Mouse (Mus musculus) CH12.LX (cell line): ENCODE measurements around the gene Gna14. TPM values are rescaled to one million over a fixed set of nuclear protein-coding genes. Genes with fewer than 3 reads are reported as not detected.

Experiments
- DNase-seq: peaks from one replicate; pipeline ENCODE4 v3.0.0-alpha.2; 2013; ENCODE audit errors: extremely low read depth
- H3K27ac ChIP-seq: 2 replicates; pipeline ENCODE4 v1.5.1; 2012; ENCODE audit warnings: low read depth, mild to moderate bottlenecking, control low read depth, moderate library complexity; ENCODE audit not compliant: insufficient read depth
- H3K27me3 ChIP-seq: replicated peaks from 2 replicates; pipeline ENCODE3; 2012; ENCODE audit warnings: inconsistent platforms
- H3K36me3 ChIP-seq, 2 experiments: replicated peaks in 1 of 2; 2 replicates each; pipeline versions ENCODE3 to v1.6.1; 2012; ENCODE audit warnings: inconsistent platforms in 1 of 2, low read length in 1 of 2, mild to moderate bottlenecking in 1 of 2, mixed read lengths in 1 of 2, moderate library complexity in 1 of 2; ENCODE audit not compliant: control insufficient read depth in 1 of 2, insufficient read depth in 1 of 2
- H3K4me1 ChIP-seq, 2 experiments: 2 replicates each; pipeline ENCODE4 v1.6.1; 2012; ENCODE audit warnings: inconsistent platforms in 1 of 2, moderate library complexity in 1 of 2; ENCODE audit not compliant: insufficient read depth in 2 of 2, control insufficient read depth in 1 of 2
- H3K4me2 ChIP-seq: 2 replicates; pipeline ENCODE4 v1.6.1; 2012; ENCODE audit warnings: low read depth, mild to moderate bottlenecking, control low read depth; ENCODE audit not compliant: poor library complexity, insufficient read depth, severe bottlenecking
- H3K4me3 ChIP-seq, 3 experiments: fragments of 150-350 bp in 1 of 3; sonication (generic) in 1 of 3; replicated peaks in 1 of 3; 2 replicates each; pipeline versions ENCODE3 to v1.5.1; 2011 to 2012; ENCODE audit warnings: low read depth in 2 of 3, low read length in 2 of 3, mild to moderate bottlenecking in 2 of 3, moderate library complexity in 2 of 3, control low read depth in 1 of 3, improper control_type of control experiment in 1 of 3, inconsistent platforms in 1 of 3, mixed read lengths in 1 of 3; ENCODE audit not compliant: poor library complexity in 1 of 3
- H3K79me2 ChIP-seq: replicated peaks from 2 replicates; pipeline ENCODE4 v1.6.1; 2012; ENCODE audit warnings: mild to moderate bottlenecking, moderate library complexity; ENCODE audit not compliant: control insufficient read depth, poor library complexity, insufficient read depth, severe bottlenecking; ENCODE audit errors: extremely low read depth
- H3K9ac ChIP-seq: 2 replicates; pipeline ENCODE4 v1.6.1; 2012; ENCODE audit warnings: low read depth, mild to moderate bottlenecking, control low read depth, moderate library complexity; ENCODE audit not compliant: insufficient read depth
- H3K9me3 ChIP-seq: replicated peaks from 2 replicates; pipeline ENCODE3; 2012; ENCODE audit warnings: low read length, inconsistent platforms, mixed read lengths
- BHLHE40 ChIP-seq: IDR thresholded peaks from 2 replicates; pipeline ENCODE4 v1.6.1; 2011; ENCODE audit warnings: mild to moderate bottlenecking, low read depth, low read length, improper control_type of control experiment
- CHD1 ChIP-seq: IDR thresholded peaks from 2 replicates; pipeline ENCODE4 v1.6.1; 2012; ENCODE audit warnings: low read depth, low read length, improper control_type of control experiment, inconsistent platforms
- CHD2 ChIP-seq: IDR thresholded peaks from 2 replicates; pipeline ENCODE4 v1.6.1; 2011; ENCODE audit warnings: low read length, improper control_type of control experiment
- CTCF ChIP-seq, 2 experiments: IDR thresholded peaks in 1 of 2; conservative IDR thresholded peaks in 1 of 2; 2 replicates each; pipeline ENCODE4 v1.5.1; 2011 to 2012; ENCODE audit warnings: low read depth in 2 of 2, low read length in 2 of 2, improper control_type of control experiment in 1 of 2, inconsistent platforms in 1 of 2, mild to moderate bottlenecking in 1 of 2, moderate library complexity in 1 of 2
- ELF1 ChIP-seq: IDR thresholded peaks from 2 replicates; pipeline ENCODE4 v1.6.1; 2014; ENCODE audit warnings: low read depth, mild to moderate bottlenecking, inconsistent platforms, low read length, improper control_type of control experiment
- EP300 ChIP-seq: IDR thresholded peaks from 2 replicates; pipeline ENCODE4 v1.6.1; 2011; ENCODE audit warnings: low read length, improper control_type of control experiment
- ETS1 ChIP-seq: conservative IDR thresholded peaks from 2 replicates; pipeline ENCODE4 v1.6.1; 2012; ENCODE audit warnings: low read depth, mild to moderate bottlenecking, inconsistent platforms, low read length, improper control_type of control experiment, moderate library complexity
- GABPA ChIP-seq: IDR thresholded peaks from 2 replicates; pipeline ENCODE4 v1.6.1; 2012; ENCODE audit warnings: low read depth, low read length, improper control_type of control experiment, inconsistent platforms; ENCODE audit not compliant: insufficient replicate concordance
- HCFC1 ChIP-seq: IDR thresholded peaks from 2 replicates; pipeline ENCODE4 v1.6.1; 2012; ENCODE audit warnings: low read depth, mild to moderate bottlenecking, inconsistent platforms, low read length, improper control_type of control experiment
- IRF4 ChIP-seq: IDR thresholded peaks from 2 replicates; pipeline ENCODE4 v1.6.1; 2014; ENCODE audit warnings: low read depth, mild to moderate bottlenecking, inconsistent platforms, low read length, improper control_type of control experiment
- KAT2A ChIP-seq: IDR thresholded peaks from 2 replicates; pipeline ENCODE4 v1.6.1; 2012; ENCODE audit warnings: low read length, improper control_type of control experiment, inconsistent platforms; ENCODE audit not compliant: insufficient replicate concordance
- MAFK ChIP-seq: IDR thresholded peaks from 2 replicates; pipeline ENCODE4 v1.6.1; 2011; ENCODE audit warnings: low read length, improper control_type of control experiment; ENCODE audit not compliant: insufficient replicate concordance
- MAZ ChIP-seq: IDR thresholded peaks from 2 replicates; pipeline ENCODE4 v1.6.1; 2012; ENCODE audit warnings: low read depth, mild to moderate bottlenecking, inconsistent platforms, low read length, improper control_type of control experiment, moderate library complexity
- MXI1 ChIP-seq: IDR thresholded peaks from 2 replicates; pipeline ENCODE4 v1.6.1; 2011; ENCODE audit warnings: mild to moderate bottlenecking, low read depth, low read length, improper control_type of control experiment
- MYC ChIP-seq: IDR thresholded peaks from 2 replicates; pipeline ENCODE4 v1.6.1; 2011; ENCODE audit warnings: low read depth, mild to moderate bottlenecking, improper control_type of control experiment, low read length
- NELFE ChIP-seq: IDR thresholded peaks from 2 replicates; pipeline ENCODE4 v1.6.1; 2011; ENCODE audit warnings: low read depth, low read length, improper control_type of control experiment
- PAX5 ChIP-seq: IDR thresholded peaks from 2 replicates; pipeline ENCODE4 v1.6.1; 2012; ENCODE audit warnings: low read length, inconsistent platforms, mixed read lengths
- POLR2AphosphoS2 ChIP-seq: IDR thresholded peaks from 2 replicates; pipeline ENCODE4 v1.6.1; 2011; ENCODE audit warnings: low read depth, low read length, improper control_type of control experiment
- RCOR1 ChIP-seq: conservative IDR thresholded peaks from 2 replicates; pipeline ENCODE4 v1.6.1; 2012; ENCODE audit warnings: low read depth, mild to moderate bottlenecking, inconsistent platforms, low read length, improper control_type of control experiment
- SIN3A ChIP-seq: IDR thresholded peaks from 2 replicates; pipeline ENCODE4 v1.6.1; 2012; ENCODE audit warnings: low read length, improper control_type of control experiment, inconsistent platforms
- SMC3 ChIP-seq: IDR thresholded peaks from 2 replicates; pipeline ENCODE4 v1.6.1; 2011; ENCODE audit warnings: low read depth, low read length, improper control_type of control experiment
- TBP ChIP-seq: conservative IDR thresholded peaks from 2 replicates; pipeline ENCODE4 v1.6.1; 2011; ENCODE audit warnings: low read depth, low read length, improper control_type of control experiment
- UBTF ChIP-seq: IDR thresholded peaks from 2 replicates; pipeline ENCODE4 v1.6.1; 2012; ENCODE audit warnings: low read depth, mild to moderate bottlenecking, inconsistent platforms, low read length, improper control_type of control experiment, moderate library complexity
- USF1 ChIP-seq: IDR thresholded peaks from 2 replicates; pipeline ENCODE4 v1.6.1; 2014; ENCODE audit warnings: low read depth, mild to moderate bottlenecking, inconsistent platforms, low read length, improper control_type of control experiment
- ZKSCAN1 ChIP-seq: IDR thresholded peaks from 2 replicates; pipeline ENCODE4 v1.6.1; 2012; ENCODE audit warnings: low read depth, inconsistent platforms, low read length, improper control_type of control experiment, borderline replicate concordance
- ZNF384 ChIP-seq: IDR thresholded peaks from 2 replicates; pipeline ENCODE4 v1.6.1; 2012; ENCODE audit warnings: low read depth, low read length, improper control_type of control experiment, inconsistent platforms
- dilution Hi-C: fragments of 300-500 bp; cut with MboI; formaldehyde crosslinking; loops from 2 replicates; pipeline ENCODE4 v1.14.3; 2020; ENCODE audit warnings: low sequenced_read_pairs; ENCODE audit not compliant: extremely low pct_unique_long_range_greater_than_20kb, extremely low pct_ligation_motif_present
- in situ Hi-C: fragments of 300-500 bp; cut with MboI; formaldehyde crosslinking; loops from 3 replicates; pipeline ENCODE4 v1.14.3; 2019; ENCODE audit warnings: low sequenced_read_pairs, low pct_ligation_motif_present, low pct_unique_long_range_greater_than_20kb, mixed read lengths
- polyA plus RNA-seq: library from polyadenylated mRNA; unstranded; fragments of >175 nt; gene quantifications from 2 replicates; pipeline ENCODE4 v1.2.1, GENCODE M21; 2012; ENCODE audit warnings: low read depth; ENCODE audit not compliant: insufficient read length
- total RNA-seq, 2 experiments: library from RNA; depleted of rRNA; stranded (reverse); fragments of 300-350 nt in 1 of 2; fragments of >200 nt in 1 of 2; gene quantifications; 2 replicates each; pipeline ENCODE4 v1.2.3; 2012 to 2014

Gene Gna14
- total and polyA plus RNA-seq, 3 experiments: 0.08 TPM; not detected in 2

DNA sequence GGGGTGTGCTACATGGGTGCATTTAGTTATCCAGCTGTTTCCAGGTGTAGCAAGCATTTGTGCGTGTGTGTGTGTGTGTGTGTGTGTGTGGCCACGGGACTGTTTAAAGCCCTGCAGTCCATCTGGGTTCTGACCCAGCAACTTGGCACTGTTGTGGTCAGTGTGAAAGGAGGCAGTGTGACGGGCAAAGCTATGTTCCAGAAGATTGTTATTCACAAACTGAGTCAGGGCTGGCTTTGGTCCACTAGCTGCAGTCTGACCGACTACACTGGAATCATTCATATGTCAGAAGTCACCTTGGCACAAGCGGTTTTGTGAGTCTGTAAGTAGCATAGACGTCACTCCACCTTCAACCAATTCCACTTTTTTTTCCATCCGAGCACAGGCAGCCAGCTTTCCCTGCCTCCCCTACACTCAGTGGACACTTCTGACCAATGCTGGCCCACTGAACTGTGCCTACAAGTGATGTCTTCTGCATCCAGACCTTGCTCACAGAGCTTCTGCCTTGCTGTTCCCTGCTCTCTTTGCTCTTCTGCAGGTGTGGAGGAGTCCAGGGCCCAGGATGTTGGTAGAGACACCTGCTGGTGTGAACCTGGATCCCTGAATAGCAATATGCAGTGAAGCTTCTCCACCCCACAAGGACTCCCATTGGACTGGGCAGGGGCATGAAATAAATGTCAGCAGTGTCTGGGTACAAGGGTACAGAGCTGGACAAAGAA is 157.9 kb downstream of the Gna14 start (continued):
- TF ChIP-seq ZKSCAN1 (no peak), IRF4 (no peak), UBTF (no peak)

DNA sequence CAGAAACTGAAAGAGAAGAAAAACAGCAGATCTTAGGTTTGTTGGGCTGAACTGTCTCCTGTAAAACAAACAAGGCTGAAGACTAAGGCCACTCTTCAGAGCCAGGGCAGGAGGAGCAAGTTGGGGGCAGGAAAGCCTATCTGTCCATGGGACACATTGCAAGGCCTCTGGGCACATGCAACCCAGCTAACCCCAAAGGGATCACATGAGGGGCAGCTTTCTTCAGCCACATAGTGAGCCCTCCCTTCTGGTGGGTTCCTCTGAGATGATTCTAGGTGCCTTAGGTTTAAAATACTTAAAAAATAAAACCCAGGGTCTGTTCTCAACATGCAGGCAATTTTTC is 158.4 kb downstream of the Gna14 start:
- H3K4me1 ChIP-seq: peaks cover 7 to 16% of the 10 kb centered on the region in 2 experiments
- H3K9me3 ChIP-seq: no peaks in the 10 kb centered on the region
- dilution Hi-C loops: no loop called here
- H3K4me2 ChIP-seq: no peak overlapping the region
- DNase-seq: no peak
- H3K27ac ChIP-seq: no peak overlapping the region
- no peak overlapping the region for H3K9ac ChIP-seq
- no peak for TF ChIP-seq HCFC1
- TF ChIP-seq MAFK: no peak
- no peak for TF ChIP-seq SMC3
- no peak for TF ChIP-seq EP300
- no peak for TF ChIP-seq BHLHE40
- TF ChIP-seq MXI1: no peak
- no peak for TF ChIP-seq CTCF (conservative IDR thresholded peaks at IDR 0.05 in 1 of 2, IDR thresholded peaks at IDR 0.05 in 1 of 2; ENCODE audit: low read depth in 2 of 2, low read length in 2 of 2)
- no peak for TF ChIP-seq IRF4
- no peak for TF ChIP-seq TBP
- TF ChIP-seq USF1: no peak
- no peak for TF ChIP-seq GABPA
- no peak for TF ChIP-seq RCOR1
- TF ChIP-seq MYC: no peak
- TF ChIP-seq CHD1: no peak
- TF ChIP-seq POLR2AphosphoS2: no peak
- in situ Hi-C loops: loop anchor here (10.0 to 25.0 kb wide), 2 partner anchors 181 to 532 kb away; no protein-coding TSS in a partner anchor
- H3K27me3 ChIP-seq: no peaks in the 10 kb centered on the region
- H3K36me3 ChIP-seq: no peaks in the 10 kb centered on the region
- no peaks in the 10 kb centered on the region for H3K79me2 ChIP-seq
- no peak overlapping the region for H3K4me3 ChIP-seq

DNA sequence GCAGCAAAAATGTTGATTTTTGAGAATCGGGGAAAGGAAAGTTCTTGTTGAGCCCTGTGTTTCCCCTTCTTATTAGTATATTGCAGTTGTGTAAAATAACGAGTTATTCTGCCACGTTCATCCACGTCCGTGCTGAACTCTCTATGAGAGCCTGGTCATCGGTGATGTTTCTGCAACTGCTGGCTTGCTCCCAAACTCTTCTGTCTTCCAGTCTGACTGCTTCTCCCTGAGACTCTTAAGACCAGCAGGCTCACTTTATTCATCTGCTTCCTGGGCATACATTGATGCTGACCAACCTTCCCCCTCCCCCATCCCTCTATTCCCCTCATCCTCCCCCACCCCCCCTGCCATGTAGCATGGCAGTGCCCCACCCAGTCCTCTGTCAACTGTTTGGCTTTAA is 161.7 kb downstream of the Gna14 start:
- no peak overlapping the region for H3K4me3 ChIP-seq
- DNase-seq: no peak
- no peak for TF ChIP-seq TBP
- no peak for TF ChIP-seq KAT2A
- TF ChIP-seq ELF1: no peak
- TF ChIP-seq CHD2: no peak
- TF ChIP-seq CHD1: no peak
- TF ChIP-seq PAX5: no peak
- TF ChIP-seq MAZ: no peak
- TF ChIP-seq GABPA: no peak
- no peak for TF ChIP-seq ETS1
- TF ChIP-seq ZKSCAN1: no peak
- TF ChIP-seq SIN3A: no peak
- TF ChIP-seq ZNF384: no peak
- TF ChIP-seq RCOR1: no peak
- TF ChIP-seq NELFE: no peak
- in situ Hi-C loops: loop anchor here (10.0 to 25.0 kb wide), 2 partner anchors 178 to 535 kb away; no protein-coding TSS in a partner anchor
- H3K36me3 ChIP-seq: no peaks in the 10 kb centered on the region
- H3K9ac ChIP-seq: no peak overlapping the region
- H3K4me1 ChIP-seq: peaks cover 7 to 29% of the 10 kb centered on the region in 2 experiments
- no peak overlapping the region for H3K27ac ChIP-seq
- H3K4me2 ChIP-seq: no peak overlapping the region
- H3K79me2 ChIP-seq: no peaks in the 10 kb centered on the region
- dilution Hi-C loops: no loop called here
- H3K9me3 ChIP-seq: no peaks in the 10 kb centered on the region
- no peaks in the 10 kb centered on the region for H3K27me3 ChIP-seq
